Mouse (Mus musculus) ovary, postnatal 14 days (tissue): Measurements from ENCODE around the gene Hps3.
"Not testable (repeated sequence)": the region's sequence is repeated elsewhere in the genome, so short reads cannot be mapped to it uniquely, and the experiment has no call there.

ENCODE experiments used
- DNase-seq: peaks from one replicate; pipeline ENCODE4 v3.0.0; 2022; ENCODE audit warnings: low spot score

Gene Hps3

DNA sequence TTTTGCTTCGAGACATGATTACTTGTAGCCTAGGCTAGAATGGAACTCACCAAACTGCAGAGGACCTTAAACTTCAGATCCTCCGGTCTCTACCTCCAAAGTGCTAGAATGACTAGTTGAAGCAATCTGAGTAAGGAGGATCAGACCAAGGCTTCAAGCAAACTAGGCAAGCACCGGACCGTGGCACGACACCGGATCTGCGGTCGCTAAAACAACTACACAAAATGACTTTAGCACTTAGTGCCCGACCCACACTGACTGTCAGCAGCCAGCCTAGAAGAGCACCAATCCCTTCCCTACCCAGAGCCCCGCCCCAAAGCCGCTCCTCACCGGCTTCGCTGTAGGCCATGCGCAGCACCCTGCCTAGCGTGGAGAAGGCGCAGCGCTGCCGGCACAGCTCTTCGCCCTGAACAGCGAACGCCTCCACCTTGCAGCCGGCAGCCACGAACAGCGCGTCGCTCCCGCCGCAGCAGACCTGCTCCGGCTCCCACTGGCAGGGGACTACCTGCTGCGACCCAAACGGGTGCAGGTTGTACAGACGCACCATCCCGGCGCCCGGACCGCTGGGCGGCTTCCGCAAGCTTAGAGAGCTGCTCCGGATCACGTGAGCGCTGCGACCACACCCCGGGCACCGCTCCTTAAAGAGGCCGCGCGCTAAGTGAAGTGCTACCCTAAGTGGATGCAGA, at the start of gene Hps3:
Gene Hps3, minus strand, starts transcription at position 597 of the 686 bp plus-strand sequence.
- peak; percentile 63 for DNase-seq

DNA sequence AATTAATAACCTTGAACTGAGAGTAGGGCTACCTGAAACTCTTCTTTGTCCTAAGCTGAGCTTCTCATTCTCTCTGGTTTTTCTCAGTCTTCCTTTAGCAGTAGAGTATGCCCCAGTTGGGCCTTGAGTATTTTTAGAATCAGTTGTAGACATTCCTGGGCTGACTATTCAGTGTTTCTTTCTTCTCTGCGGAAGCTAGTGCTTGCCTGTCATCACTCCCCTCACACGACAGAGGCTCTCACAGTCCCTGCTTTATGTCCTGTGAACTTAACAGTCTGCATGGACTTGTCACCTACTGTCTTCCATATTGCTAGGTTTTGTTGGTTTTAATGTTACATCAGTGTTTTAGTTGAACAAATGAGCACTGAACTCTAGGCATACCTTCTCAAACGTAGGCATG, 47.0 kb upstream of the Hps3 start:
- no peak for DNase-seq

DNA sequence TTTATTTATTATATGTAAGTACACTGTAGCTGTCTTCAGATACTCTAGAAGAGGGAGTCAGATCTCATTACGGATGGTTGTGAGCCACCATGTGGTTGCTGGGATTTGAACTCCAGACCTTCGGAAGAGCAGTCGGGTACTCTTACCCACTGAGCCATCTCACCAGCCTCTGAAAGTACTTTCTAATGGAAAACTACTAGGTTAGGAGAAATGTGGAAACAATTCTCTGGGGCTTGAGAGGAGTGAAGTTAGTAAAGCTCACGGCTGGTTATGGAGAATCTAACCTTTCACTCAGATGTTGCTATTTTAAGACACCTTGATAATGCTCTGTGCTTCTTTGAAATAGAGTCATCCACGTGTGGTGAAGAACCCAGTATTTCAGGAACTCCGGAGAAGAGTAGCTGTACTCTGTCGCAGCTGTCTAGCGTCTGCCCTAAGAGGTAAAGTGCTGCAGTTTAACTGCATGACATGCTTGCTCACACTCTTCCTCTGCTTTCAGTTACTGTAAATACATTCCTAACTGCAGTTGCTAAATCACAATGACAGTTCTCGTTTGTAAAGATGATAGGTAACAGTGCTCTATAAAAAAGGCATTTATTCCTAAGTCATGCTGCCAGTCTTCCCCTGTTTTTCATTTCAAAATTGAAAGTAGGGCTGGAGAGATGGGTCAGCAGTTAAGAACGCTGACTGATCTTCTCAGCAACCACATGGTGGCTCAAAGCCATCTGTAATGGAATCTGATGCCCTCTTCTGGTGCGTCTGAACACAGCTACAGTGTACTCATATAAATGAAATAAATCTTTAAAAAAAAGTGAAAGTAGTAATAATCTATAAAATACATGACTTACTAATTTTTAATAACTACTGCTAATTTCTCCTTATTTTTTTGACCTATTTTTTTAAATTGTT, 41.3 kb upstream of the Hps3 start:
- no peak for DNase-seq

DNA sequence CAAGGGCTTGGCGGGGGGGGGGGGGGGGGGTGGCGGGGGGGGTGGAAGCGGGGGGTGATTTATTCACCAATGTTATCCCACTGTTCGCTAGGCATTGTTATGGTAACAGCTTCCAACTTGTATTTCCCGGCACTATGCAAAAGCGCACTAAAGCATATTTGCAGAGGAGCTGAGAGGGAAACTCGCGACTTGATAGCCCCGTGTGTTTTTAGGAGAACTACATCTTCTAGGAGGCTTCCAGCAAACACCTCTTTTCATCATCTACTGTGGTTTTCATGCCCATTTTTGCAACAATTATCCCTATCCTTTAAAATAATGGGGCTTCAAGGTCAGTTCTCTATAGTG, 23.1 kb upstream of the Hps3 start:
- no peak for DNase-seq

DNA sequence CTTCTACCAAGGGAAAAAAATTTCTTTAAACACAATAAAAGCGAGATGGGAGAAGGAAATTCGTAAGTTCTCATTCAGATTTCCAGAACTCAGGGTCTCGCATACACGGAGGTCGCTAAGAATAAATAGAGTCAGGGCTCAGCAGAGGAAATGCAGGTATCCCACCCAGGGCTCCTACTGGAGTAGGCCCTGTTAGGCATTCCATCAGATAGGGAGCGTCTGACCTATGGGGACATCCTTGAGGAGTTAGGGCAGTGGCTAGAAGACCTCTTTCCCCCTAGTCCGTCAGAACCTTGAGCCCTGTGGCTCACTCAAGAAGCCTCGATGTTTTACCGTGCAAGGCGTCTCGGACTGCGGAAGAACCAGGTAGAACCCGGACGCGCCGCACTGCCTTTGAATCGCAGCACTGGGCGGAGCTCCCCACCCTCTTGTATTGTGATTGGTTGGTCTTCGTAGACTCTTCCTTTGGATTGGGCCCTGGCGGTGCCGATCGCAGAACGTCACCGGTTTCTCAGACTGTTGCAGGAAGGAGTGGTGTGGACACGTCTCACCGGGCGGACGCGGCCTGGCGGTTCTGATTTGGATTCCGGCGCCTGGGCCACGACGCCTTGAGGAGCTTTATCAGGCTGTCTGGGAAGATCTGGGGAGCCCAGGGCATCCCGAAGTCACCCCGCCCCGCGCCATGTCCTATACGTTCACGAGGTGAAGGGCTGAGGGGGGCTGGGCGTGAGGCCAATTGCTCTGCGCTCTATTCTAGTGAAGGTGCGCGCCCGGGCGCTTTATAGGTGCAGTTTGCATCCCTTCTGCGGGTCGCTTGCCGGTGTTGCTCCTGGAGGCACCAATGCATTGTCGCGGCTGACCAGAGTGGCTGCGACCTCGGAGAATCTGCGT, 22.4 kb upstream of the Hps3 start, which contains the start of gene Hltf:
Gene Hltf, plus strand, starts transcription at position 506 of the 891 bp plus-strand sequence.
- DNase-seq, result peak; percentile 96

DNA sequence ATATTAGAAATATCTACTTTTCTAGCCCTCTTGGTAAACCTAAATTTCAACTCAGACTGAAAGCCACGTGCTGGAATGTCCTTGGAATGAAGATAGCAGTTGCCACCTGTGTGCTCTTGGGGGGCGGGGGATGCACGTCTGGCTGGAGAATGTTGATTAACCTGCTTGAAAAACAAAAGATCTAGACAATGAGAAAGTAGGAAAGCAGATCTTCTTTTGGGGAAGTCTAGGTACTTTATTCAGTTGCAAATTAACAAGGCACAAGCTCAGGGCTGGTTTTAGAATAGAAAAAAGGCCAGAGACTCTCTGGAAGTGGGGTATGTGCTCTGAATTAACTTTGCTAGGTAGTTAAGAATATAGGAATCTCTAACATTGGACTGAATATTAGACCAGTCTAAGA, 9.6 kb upstream of the Hps3 start:
- not testable (repeated sequence) for DNase-seq

DNA sequence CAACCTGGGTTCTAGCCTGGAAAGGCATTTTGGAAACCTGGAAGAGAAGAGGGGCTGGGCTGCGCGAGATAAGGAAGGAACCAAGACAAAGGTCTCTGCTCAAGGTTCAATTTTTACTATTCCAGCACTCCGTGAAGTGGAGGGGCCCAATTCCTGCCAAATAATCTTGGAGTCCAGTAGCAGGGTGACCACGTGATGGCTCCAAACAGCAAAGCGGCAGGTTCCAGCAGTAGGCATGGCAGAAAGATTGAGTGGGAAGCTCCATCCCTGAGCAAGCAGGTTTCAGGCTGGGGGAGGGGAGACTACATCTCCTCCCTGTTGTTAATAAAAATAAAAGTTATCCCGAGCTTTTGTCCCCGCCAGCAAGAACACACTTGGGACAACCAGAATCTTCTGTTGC, 6.3 kb upstream of the Hps3 start:
- not testable (repeated sequence) for DNase-seq

DNA sequence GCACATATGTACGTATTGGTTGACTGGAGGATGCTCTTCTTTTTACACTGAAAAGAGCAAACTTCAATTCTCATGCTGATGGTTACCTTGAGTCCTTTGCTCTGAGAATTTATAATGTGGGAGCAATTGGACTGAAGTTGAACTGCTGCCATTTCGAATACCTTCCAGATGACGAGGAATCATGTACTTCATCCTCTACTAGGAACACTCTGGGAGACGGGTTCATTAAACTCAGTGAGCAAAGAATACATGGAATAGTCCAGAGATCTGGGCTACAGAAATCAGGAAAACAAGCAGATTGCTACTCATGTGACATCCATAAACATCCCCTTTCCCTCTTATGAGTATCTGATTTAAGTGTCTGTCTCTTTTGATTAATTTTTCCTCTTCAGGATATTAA, 954 bp upstream of the Hps3 start:
- DNase-seq, result no peak

DNA sequence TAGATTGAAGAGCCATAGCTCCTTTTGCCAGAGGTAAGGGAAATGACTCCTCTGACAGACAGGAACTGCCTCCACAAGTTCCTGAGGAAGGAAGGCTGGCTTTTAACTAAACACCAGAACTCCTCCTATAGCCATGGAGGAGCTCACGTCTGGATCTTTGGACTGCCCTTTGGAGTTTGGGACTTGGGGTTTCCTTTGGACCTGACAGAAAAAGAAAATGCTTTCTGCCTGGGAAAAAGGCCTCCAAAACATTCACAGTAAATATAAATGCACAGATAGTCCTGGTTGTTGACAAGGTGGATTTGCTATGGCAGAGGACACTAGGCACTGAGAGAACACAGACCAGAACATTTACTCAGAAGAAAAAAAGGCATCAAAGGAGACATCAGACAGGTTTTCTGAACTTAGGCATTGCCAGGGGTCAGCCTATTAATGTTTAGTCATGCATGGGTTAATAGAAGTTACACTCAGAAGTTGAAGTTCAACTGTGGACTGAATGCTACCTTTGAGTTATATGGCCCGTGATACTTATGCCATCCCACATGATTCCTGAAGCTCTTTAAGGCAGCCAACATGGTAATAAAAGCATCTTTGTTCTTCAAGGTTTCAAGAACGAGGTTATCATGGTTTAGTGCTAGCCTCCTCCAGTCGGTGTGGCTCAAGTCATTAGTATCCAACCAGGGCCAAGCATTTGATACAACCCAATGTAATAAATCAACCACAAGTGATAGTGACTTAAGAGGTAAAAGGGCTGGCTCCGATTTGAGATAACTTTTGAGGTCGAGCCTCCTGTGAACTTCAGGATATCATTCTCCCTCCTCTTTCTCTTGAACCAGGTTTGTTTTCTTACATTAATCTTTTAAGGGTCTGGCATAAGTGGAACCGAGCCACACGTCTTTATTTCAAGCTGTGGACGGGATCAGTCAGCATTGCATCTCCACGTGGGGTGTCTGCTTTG, 1.1 kb downstream of the Hps3 start:
- no peak for DNase-seq

DNA sequence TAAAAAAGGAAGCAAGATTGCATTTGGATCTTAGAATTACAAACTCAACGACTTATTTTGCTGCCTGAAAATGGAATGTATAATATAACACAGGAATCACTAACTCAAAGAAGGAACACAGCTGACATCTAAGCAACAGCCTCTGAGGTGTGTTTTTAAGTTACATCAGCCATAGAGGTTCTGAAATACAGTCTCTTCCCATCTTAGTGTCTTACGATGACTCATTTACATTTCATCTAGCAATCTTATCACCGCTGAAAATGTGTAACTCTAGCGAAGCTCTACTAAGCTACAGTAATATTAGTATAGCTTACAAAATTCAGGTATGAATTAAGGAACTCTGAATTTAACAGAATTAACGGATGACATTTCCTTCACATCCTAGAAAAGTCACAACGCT, 4.3 kb downstream of the Hps3 start:
- no peak for DNase-seq

DNA sequence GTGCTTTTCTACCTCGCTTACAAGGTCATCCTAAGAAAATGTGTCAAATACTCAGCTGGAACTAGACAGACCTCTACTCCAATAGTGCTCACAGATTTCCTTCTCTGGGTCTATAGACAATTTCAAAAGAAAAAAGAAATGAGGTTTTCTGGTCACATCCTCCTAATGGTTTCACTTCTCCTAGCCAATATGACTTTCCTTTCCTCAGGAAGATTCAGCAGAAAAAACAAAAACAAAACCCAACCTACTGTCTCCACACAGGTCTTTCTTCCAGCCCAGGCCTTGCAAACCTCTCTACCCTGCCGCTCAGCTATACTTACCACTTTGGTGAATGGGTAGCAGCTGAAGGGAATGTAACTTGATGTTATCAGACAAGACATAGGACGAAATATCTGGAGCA, 6.5 kb downstream of the Hps3 start:
- DNase-seq, result no peak

DNA sequence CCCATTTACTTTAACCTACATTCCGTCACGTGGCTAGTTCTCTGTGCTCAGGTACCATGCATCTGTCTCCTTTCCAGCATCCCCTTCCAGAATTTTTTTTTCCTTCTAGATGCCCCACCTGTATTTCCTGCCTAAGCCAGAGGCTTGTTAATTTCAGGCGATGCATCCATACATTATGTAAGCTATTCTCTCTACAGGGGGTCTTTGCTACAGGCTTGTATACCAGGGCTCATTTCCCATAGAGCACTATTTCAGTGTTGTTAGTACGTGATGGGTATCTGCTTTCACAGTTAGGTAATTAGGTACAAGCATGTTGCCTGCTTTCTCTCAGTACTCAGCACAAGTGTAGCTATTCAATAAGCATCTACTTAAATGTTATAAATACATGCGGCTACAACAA, 7.3 kb downstream of the Hps3 start:
- DNase-seq, result no peak

DNA sequence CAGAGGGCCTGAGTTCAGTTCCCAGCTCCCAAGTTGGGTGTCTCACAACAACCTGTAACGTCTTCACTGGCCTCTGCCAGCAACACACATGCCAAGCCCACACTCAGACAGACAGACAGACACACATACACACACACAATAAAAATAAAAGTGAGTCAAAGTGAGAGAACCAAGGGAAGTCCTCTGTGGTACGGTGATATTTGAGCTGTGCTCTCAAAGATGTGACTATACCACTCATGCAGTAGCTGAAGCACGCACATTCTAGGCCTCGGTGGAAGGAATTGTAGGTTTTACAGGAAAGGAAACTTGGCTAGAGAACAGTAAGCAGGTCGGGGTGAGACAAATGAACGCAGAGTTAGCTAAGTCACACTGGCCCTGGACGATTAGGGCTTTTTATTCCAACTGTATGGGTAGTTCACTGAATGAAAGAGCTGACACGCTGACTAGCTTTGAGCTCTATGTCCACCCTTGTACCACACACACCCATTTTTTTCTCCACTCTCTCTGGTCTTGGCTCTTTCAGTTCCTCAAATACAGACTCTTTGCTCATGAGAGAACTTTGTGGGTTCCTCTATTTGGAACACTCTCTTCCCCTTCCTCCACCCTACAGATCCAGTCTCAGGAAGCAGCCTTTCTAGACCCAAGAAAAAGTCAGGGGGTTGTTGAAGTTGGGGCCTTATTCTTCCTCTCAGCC, 8.0 kb downstream of the Hps3 start:
- DNase-seq, result no peak

DNA sequence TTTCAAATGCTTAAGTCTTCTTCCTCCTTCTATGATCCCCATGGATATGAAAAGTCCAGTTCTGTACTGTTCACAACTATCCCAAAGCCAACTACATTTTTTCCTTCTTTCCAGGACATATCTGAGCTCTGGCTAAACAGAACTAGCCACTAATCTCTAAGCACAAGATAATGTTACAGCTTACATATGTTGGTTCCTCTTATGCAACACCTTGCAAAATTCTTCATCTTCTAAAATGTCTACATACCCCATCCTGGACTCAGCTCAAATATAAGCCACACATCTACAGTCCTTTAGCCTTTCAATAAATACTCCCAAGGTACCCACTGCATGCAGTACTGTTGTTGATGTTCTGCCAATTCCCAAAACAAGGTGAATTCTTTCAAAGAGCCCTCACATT, 8.6 kb downstream of the Hps3 start:
- no peak for DNase-seq

DNA sequence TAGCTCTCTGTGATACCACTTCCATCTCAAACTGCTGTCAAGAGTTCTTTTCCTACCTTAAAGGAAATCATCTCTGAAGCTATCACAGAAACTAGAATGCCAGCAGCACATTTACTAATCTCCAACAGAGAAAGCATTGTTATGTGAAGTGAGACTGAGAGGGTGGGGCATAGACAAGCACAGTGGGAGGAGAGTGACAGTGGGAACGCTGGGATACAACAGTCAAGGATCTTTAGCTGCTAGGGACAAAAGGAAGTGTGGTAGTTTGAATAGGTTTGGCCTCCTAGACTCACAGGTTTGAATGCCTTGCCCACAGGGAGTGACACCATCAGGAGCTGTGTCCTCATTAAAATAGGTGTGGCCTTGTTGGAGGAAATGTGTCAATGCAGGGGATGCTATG, 11.3 kb downstream of the Hps3 start:
- no peak for DNase-seq

DNA sequence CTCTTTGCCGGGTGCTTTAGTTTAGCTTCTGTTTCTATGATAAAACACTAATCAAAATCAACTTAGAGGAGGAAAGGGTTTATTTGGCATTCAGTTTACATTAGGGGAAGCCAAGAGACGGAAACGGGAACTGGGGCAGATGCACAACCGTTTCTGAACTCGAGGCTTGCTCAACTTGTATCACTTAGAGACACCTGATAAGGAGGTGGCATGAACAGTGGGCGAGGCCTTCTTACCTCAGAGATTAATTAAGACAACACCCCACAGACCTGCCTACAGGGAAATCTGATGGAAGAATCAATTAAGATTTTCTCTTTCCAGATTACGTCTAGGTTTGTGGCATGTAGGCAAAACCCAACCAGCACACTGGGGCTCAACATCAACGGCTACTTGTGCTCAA, 17.0 kb downstream of the Hps3 start:
- no peak for DNase-seq

DNA sequence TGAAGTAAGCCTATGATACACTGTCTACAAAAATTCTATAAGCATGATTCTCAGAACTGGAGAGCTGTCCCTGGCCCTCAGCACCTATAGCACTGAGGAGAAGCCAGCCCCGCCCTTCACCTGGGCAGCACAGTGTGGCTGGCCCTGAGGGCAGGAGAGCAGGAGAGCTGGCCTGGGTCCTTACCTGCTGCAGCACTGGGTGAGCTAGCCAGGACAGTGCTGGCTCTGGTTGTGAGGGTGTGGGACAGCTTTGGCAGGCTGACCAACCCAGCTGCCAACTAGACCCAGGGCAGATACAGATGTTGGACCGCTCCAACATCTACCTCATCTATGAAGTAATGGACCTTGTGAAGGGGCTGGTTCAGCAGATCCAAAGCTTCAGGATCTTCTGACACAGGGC, 20.7 kb downstream of the Hps3 start:
- no peak for DNase-seq

DNA sequence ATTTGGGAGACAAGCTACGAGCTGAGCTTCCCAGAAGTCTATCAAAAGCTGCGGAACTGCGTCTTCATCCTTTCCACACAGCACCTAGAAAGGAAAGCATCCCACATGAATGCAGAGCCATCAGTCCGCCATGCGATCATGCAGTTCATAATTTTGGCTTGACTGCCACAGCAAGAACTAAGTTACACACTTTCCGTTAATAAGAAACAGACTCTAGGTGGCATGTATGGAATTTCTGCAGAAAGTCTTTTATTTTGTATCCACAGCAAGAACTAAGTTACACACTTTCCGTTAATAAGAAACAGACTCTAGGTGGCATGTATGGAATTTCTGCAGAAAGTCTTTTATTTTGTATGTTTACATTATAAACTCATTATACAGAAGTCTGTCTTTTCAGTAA, 24.2 kb downstream of the Hps3 start:
- DNase-seq, result not testable (repeated sequence)

DNA sequence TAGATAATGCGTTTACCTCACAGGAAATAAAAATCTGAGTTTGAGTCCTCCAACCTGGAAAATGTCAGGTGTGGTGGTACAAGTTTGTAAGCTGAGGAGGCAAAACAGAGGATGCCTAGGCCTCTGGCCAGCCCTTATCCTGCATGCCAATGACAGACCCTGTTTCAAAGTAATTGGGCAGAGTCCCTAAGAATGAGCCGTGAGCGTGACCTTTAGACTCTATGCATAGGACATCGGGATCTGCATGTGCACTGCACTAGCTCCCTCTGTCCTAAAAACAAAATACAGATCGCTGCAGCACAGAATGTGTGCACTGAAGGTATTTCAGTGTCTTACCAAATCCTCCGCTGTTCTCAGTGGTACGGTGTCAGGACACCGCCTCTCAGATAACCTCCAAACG, 24.7 kb downstream of the Hps3 start:
- DNase-seq, result no peak

DNA sequence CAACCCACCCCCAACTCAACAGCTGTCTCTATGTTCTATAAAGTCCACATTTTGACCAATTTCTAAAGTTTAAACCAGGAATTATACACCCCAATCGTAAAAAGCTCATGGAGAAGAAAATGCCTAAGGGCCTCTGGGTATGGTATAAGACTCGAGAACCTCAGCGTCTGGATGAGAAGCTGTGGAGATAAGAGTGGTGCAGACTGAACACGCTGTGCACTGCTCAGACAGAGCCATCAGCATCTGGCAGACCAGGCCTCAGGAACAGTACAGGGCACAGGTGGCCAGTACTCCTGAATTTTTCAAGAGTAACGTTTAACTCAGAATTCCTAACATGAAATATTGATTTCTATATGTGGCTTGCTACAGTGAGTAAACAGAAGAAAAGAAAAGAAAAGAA, 27.4 kb downstream of the Hps3 start:
- DNase-seq, result no peak

DNA sequence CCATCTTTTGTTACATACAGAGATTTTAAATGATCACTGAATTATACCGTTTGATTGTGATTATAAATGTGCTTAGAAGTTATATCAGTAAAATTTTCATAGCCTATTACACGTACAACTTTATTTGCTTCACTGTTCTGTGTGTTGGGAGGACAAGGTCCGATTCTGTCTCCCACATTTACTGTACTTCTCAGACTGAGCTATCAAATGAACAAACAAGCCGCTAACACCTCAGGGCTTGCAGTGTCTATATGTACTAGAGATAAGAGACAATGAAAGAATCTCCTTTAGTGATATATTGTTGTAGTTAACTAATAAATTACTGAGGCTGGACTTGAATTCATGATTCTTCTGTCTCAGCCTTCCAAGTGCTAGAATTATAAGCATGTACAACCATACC, 27.8 kb downstream of the Hps3 start:
- DNase-seq, result no peak
